Comparison of ENCODE assay signal across 14 mouse cellular contexts in the genomic region with DNA sequence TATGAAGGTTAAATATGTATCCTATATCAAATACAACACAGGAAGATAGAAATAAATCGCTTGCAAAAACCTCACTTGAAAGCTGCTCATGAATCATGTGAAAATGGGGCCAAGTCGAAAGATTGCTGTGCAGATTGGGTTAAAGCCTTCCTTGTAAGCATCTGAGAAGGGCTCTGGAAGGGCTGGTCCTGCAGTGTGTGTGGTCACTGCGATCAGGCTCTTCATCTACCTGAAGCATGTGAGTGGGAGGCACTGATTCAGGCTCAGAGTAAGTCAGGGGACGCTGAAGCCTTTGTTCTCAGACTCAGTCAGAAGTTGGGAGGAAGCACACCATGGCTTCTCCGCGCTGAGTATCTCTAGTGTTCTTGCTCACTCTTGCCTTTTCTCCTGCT.
"Had no signal": no experiment of that assay in that cellular context is flagged by ENCODE, and none has a peak within 500 bp of the region (broad histone marks: within the 10 kb centered on the region; RNA-seq: fewer than 3 reads in every experiment).

No protein-coding gene starts in this region.

- H3K4me1 ChIP-seq: intestine, embryonic 15.5 days; limb, embryonic 13.5 days; midbrain, embryonic 13.5 days; neural tube, embryonic 12.5 days had no signal

- H3K36me3 ChIP-seq: intestine, embryonic 15.5 days; limb, embryonic 13.5 days; midbrain, embryonic 13.5 days; neural tube, embryonic 12.5 days had no signal

- H3K4me3 ChIP-seq: intestine, embryonic 15.5 days; limb, embryonic 13.5 days; megakaryocyte, embryonic 14.5 days; midbrain, embryonic 13.5 days; neural tube, embryonic 12.5 days had no signal

- H3K27me3 ChIP-seq: intestine, embryonic 15.5 days; limb, embryonic 13.5 days; megakaryocyte, embryonic 14.5 days; midbrain, embryonic 13.5 days; neural tube, embryonic 12.5 days had no signal

- H3K27ac ChIP-seq: intestine, embryonic 15.5 days; limb, embryonic 13.5 days; liver, embryonic 14.5 days; midbrain, embryonic 13.5 days; neural tube, embryonic 12.5 days had no signal

- DNase-seq: kidney, adult 18-20 months; kidney, postnatal 4 days; left cerebral cortex, postnatal 4 days; lung, adult 18-20 months; right cerebral cortex, postnatal 4 days; spleen, adult 18-20 months; thymus, adult 18-20 months; thymus, postnatal 14 days had no signal

- H3K9ac ChIP-seq: intestine, embryonic 15.5 days; limb, embryonic 13.5 days; liver, embryonic 14.5 days; midbrain, embryonic 13.5 days; neural tube, embryonic 12.5 days had no signal

- H3K9me3 ChIP-seq: intestine, embryonic 15.5 days; limb, embryonic 13.5 days; megakaryocyte, embryonic 14.5 days; midbrain, embryonic 13.5 days; neural tube, embryonic 12.5 days had no signal

- ATAC-seq: intestine, embryonic 15.5 days; midbrain, embryonic 13.5 days had no signal

- H3K4me2 ChIP-seq: intestine, embryonic 15.5 days; limb, embryonic 13.5 days; midbrain, embryonic 13.5 days; neural tube, embryonic 12.5 days had no signal
